Mouse (Mus musculus) megakaryocyte, embryonic 14.5 days (primary cell): ENCODE data around the gene Mfap4. TPM values are rescaled to one million over a fixed set of nuclear protein-coding genes. Genes with fewer than 3 reads are reported as not detected.

Experiments used
- H3K27me3 ChIP-seq: replicated peaks from 2 replicates; pipeline ENCODE3; 2012; ENCODE audit warnings: inconsistent platforms
- H3K36me3 ChIP-seq: replicated peaks from 2 replicates; pipeline ENCODE3; 2012; ENCODE audit warnings: low read length, inconsistent platforms, mixed read lengths
- H3K4me1 ChIP-seq: 2 replicates; pipeline ENCODE4 v1.6.1; 2012; ENCODE audit warnings: inconsistent platforms
- H3K4me3 ChIP-seq: replicated peaks from 2 replicates; pipeline ENCODE3; 2012; ENCODE audit warnings: moderate library complexity, mild to moderate bottlenecking, inconsistent platforms
- H3K9me3 ChIP-seq: 2 replicates; pipeline ENCODE4 v1.6.1; 2012; ENCODE audit warnings: inconsistent platforms
- FLI1 ChIP-seq: IDR thresholded peaks from 2 replicates; pipeline ENCODE4 v1.6.1; 2012; ENCODE audit warnings: low read length, inconsistent platforms, mixed read lengths
- GATA1 ChIP-seq: IDR thresholded peaks from 3 replicates; pipeline ENCODE4 v1.6.1; 2012; ENCODE audit warnings: mixed read lengths, low read length, inconsistent platforms, borderline replicate concordance
- polyA plus RNA-seq: library from polyadenylated mRNA; stranded (reverse); fragments of >175 nt; gene quantifications from 2 replicates; pipeline ENCODE4 v1.2.3, GENCODE M21; 2012; ENCODE audit warnings: low replicate concordance; ENCODE audit not compliant: insufficient read depth

Gene Mfap4
- polyA plus RNA-seq, 1 experiment: not detected

DNA sequence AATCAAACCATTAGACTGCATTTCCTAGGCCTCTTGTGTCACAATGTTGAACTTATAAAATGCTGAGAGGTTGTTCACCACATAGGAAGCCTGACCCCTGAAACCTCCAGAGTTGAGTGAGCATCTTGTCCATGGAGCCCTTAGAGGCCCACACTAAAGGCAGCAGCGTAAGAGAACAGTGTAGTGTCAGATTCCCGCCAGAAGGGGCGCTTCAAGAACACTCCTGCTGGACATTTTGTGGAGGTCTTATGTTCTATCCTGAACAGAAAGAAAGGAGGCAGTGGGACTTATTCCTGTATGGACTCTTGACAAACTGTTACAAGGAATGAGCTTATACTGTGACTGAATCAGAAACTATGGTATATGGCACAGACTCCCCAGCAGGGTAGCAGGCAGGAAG lies 29.7 kb downstream of the Mfap4 start:
- Histone ChIP-seq H3K36me3 (no peaks in the 10 kb centered on the region), H3K4me1 (no peaks in the 10 kb centered on the region), H3K27me3 (peaks cover 88% of the 10 kb centered on the region), H3K9me3 (peaks cover 14% of the 10 kb centered on the region), H3K4me3 (no peak overlapping the region)
- TF ChIP-seq GATA1: no peak
- no peak for TF ChIP-seq FLI1

DNA sequence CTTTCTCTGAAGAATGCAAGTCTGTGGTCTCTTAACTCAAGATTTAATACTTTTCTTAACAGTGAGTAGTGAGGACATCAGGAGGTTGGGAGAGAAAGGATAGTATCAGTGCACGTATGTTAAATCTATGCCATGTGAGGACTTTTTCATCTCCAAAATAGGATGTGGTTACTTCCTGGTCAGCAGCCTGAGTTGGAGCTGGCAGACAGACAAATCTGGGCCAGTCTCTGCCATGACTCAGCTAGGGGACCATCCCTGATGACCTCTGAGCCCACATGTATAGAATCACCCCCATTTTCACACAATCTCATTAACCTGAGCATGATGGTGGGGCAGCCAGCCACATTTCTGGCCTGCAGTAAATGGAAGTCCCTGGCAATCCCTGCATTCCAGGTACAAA lies 32.7 kb downstream of the Mfap4 start:
- Histone ChIP-seq H3K4me1 (no peaks in the 10 kb centered on the region), H3K4me3 (no peak overlapping the region), H3K27me3 (peaks cover 86% of the 10 kb centered on the region), H3K9me3 (peaks cover 14% of the 10 kb centered on the region), H3K36me3 (no peaks in the 10 kb centered on the region)
- TF ChIP-seq GATA1 (no peak), FLI1 (no peak)

DNA sequence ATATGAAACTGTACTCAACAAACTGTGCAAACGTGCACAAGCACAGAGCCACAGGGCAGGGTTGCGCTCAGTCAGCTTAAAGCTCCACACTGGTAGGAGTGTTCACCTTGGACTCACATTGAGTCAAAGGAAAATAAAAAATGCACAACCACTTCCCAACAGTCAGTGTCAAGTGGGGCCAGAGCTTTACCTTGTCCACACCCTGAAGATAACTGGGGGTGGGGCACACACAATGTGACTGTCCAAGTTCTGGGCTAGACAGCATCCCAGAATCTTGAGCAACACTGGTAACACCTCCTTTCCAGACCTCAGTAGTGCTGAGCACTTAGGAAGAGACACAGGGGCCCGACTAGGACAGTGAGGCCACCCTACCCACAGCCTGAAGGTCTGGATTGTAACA lies 33.6 kb downstream of the Mfap4 start:
- no peak for TF ChIP-seq FLI1
- TF ChIP-seq GATA1: no peak
- Histone ChIP-seq H3K9me3 (peaks cover 14% of the 10 kb centered on the region), H3K27me3 (peaks cover 86% of the 10 kb centered on the region), H3K4me3 (no peak overlapping the region), H3K4me1 (no peaks in the 10 kb centered on the region), H3K36me3 (no peaks in the 10 kb centered on the region)

DNA sequence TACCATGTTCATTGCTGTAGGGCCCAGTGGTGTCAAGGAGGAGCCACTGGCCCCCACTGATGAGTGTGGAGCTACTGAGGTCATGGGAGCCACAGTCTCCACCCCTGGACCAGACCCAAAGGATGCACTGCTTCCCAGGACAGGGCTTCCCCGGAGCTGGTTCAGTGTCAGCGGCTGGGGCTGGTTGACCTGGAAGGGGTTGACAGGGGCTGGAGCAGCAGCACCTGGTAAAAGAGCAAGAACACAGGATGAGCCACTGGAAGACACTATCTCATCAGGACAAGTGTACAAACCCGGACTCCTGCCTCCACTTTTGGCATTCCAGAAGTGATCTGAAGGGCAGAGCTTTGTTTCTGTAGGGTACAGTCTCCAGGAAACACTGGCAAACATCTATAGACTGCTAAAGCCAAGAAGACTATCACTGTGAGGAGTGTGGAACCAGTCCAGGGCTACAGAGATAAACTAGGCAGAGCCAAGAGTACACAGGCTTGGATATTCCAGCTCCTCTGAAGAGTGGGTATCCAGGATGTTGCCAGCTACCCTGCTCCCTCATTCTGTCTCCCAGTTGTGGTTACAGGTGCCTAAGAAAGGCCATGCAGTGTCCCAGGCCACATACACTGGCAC lies 34.4 kb downstream of the Mfap4 start:
- H3K27me3 ChIP-seq: peaks cover 86% of the 10 kb centered on the region
- H3K36me3 ChIP-seq: no peaks in the 10 kb centered on the region

DNA sequence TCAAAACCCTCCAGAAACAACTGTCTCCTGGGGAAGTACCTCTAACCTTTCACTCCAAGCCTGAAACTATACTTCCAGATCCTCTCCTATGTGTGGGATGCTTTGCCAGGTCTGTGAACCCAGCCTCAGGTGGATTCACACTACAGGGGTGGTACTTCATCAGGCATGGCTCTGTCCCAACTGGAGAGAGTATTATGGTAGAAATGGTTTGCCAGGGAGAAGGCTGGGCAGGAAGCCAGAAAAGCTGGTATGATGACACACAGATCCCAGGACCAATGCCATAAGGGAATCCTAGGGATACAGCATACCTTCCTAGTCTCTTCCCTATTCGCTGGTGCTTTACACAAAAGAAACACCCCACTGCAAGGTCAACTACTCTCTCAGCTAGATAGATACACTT lies 41.6 kb downstream of the Mfap4 start:
- TF ChIP-seq FLI1 (no peak), GATA1 (no peak)
- no peaks in the 10 kb centered on the region for H3K9me3 ChIP-seq
- H3K27me3 ChIP-seq: peaks cover 88% of the 10 kb centered on the region
- H3K36me3 ChIP-seq: no peaks in the 10 kb centered on the region
- no peak overlapping the region for H3K4me3 ChIP-seq
- no peaks in the 10 kb centered on the region for H3K4me1 ChIP-seq

More for the DNA sequence above, 34.4 kb downstream of the Mfap4 start:
- H3K9me3 ChIP-seq: peaks cover 14% of the 10 kb centered on the region
- no peaks in the 10 kb centered on the region for H3K4me1 ChIP-seq
- H3K4me3 ChIP-seq: no peak overlapping the region
- TF ChIP-seq FLI1 (no peak), GATA1 (no peak)

DNA sequence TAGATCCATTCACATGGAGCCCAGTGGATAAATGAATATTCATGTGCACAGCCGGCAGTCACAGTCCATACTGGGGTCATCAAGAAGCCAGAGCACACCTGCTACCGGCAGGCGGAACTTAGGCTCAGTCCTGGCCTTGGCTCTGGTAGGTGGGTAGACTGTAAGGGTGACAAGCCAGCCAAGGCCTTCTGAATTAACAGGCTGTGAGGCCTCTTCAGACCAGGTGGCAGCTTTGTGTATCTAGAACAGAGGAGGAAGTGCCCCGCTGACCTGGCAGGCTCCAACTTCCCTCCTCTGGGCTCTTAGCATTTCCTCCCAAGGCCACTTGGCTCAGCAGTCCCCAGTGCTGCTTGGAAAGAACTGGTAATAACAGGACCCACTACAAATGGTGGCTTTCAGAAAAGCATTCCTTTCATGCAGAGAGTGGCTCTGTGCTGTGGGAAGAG lies 44.1 kb downstream of the Mfap4 start:
- no peak overlapping the region for H3K4me3 ChIP-seq
- TF ChIP-seq FLI1 (no peak), GATA1 (no peak)
- no peaks in the 10 kb centered on the region for H3K9me3 ChIP-seq
- peaks cover 90% of the 10 kb centered on the region for H3K27me3 ChIP-seq
- H3K4me1 ChIP-seq: no peaks in the 10 kb centered on the region
- no peaks in the 10 kb centered on the region for H3K36me3 ChIP-seq

DNA sequence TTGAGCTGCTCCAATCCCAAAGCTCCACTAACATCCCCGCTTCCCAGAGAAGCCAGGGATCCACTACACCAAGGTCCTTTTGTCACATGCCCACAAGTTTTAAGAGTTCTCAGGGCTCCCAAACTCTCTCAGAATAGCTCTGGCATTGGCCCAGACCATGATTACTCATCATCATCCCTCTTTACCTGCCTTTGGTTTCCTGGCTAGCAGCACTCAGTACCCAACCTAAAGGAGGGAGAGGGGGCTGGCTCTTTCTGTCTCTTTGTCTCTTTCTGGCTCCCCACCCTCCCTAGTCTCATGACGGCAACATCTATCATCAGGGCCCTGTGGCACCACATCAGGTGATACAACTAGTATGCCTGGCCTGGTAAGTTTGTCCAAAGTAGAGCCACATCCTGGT lies 47.6 kb downstream of the Mfap4 start:
- H3K36me3 ChIP-seq: no peaks in the 10 kb centered on the region
- H3K4me3 ChIP-seq: no peak overlapping the region
- H3K27me3 ChIP-seq: peaks cover 94% of the 10 kb centered on the region
- no peaks in the 10 kb centered on the region for H3K9me3 ChIP-seq
- H3K4me1 ChIP-seq: no peaks in the 10 kb centered on the region
- no peak for TF ChIP-seq GATA1
- no peak for TF ChIP-seq FLI1

DNA sequence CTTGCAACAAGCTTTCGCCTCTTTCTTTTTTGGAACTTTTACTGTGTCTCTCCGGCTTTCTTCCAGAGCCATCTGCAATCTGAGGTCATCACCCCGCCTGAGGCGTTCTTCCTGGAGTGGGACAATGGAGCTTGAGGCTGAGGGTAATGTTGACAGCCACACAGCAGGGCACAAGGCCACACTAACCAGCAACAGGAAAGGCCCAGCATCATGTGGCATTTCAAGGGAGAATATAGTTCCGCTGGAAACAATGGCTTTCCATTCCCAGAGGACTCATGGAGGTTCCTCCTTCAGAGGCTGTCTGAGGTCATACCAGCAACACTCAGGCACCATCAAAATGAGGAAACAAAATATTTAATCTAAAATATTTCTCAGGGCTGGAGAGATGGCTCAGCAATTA lies 48.3 kb downstream of the Mfap4 start:
- Histone ChIP-seq H3K36me3 (no peaks in the 10 kb centered on the region), H3K4me1 (no peaks in the 10 kb centered on the region), H3K4me3 (no peak overlapping the region), H3K27me3 (peaks cover 94% of the 10 kb centered on the region), H3K9me3 (no peaks in the 10 kb centered on the region)
- TF ChIP-seq FLI1: no peak
- TF ChIP-seq GATA1: no peak

DNA sequence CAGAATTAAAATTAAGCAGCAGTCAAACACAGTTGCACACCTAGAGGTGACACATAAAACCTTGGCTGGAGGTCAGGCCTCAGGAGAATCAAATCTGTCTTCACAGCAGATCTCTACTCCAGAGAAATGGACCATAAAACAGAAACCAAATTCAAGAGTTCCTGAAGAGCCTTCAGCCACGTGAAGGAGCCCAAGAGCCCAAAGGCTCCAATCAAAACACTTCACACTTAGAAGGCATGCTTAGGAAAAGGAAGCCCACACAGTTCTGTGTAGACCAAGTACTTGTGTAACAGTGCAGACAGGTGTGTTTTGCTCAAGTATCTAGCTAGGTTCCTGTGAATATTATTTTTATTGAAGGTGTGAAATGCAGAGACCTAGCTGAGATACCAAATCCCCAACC lies 50.3 kb downstream of the Mfap4 start:
- H3K4me3 ChIP-seq: no peak overlapping the region
- TF ChIP-seq FLI1 (no peak), GATA1 (no peak)
- H3K27me3 ChIP-seq: peaks cover 91% of the 10 kb centered on the region
- H3K4me1 ChIP-seq: no peaks in the 10 kb centered on the region
- no peaks in the 10 kb centered on the region for H3K36me3 ChIP-seq
- H3K9me3 ChIP-seq: no peaks in the 10 kb centered on the region

DNA sequence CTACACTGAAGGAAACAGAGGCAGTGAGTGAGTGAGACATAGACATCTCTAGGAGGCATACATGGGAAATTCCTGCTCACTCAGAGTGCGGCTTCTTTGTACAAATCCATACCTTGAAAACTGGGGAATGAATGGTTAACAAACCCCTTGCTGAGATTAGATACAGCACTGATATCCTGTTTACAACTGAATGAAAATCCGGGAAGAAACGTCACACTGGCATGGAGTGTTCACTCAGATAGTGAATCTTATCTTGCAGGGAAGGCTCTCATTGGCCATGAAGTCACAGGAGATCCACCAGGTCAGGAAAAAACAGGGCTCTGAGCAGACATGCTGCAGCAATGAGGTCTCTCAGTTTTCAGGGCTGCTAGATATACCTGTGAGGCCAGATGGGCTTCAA lies 51.7 kb downstream of the Mfap4 start:
- H3K36me3 ChIP-seq: no peaks in the 10 kb centered on the region
- no peaks in the 10 kb centered on the region for H3K9me3 ChIP-seq
- no peak overlapping the region for H3K4me3 ChIP-seq
- peaks cover 95% of the 10 kb centered on the region for H3K27me3 ChIP-seq
- TF ChIP-seq FLI1 (no peak), GATA1 (no peak)
- peaks cover 3% of the 10 kb centered on the region; the same call in 1 of the 2 replicates for H3K4me1 ChIP-seq

DNA sequence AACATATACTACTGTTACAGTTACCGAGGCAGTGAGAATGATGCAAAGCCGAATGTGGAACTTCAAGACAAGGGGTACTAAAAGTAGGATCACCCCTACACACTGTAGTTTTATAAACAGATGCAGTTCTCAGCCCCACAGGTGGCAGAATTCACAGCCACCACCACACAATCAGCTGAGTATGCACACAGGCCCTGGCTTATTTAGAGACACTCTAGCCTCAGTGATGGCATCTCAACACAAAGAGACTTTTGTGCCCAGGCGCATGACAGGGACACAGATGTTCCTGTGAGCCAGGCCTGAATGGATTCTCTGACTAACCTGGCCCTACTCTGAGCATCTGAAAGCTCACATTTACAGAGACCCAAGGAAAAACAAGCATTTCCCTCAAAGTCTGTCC lies 52.1 kb downstream of the Mfap4 start:
- TF ChIP-seq FLI1: no peak
- no peak for TF ChIP-seq GATA1
- H3K4me1 ChIP-seq: peaks cover 3% of the 10 kb centered on the region; the same call in 1 of the 2 replicates
- no peaks in the 10 kb centered on the region for H3K36me3 ChIP-seq
- no peaks in the 10 kb centered on the region for H3K9me3 ChIP-seq
- H3K27me3 ChIP-seq: peaks cover 96% of the 10 kb centered on the region
- H3K4me3 ChIP-seq: no peak overlapping the region

Other genes starting within 250 kb of the Mfap4 start
- gene Aldh3a2, start 218.0 kb upstream of the Mfap4 start, polyA plus RNA-seq: 4.0 TPM in 1 of 2 replicates, not detected in the other
- gene Slc47a2, start 142.6 kb upstream of the Mfap4 start, polyA plus RNA-seq: not detected in 2 replicates
- not detected in 2 replicates for gene Slc47a1, start 107.1 kb upstream of the Mfap4 start, polyA plus RNA-seq
- not detected in 2 replicates for gene Rnf112, start 31.3 kb upstream of the Mfap4 start, polyA plus RNA-seq
- 20.6 and 21.5 TPM in 2 replicates for gene Mapk7, start 9.0 kb downstream of the Mfap4 start, polyA plus RNA-seq
- 4.7 TPM in 1 of 2 replicates, not detected in the other for gene B9d1, start 19.7 kb downstream of the Mfap4 start, polyA plus RNA-seq
- 0.31 TPM in 1 of 2 replicates, not detected in the other for gene Epn2, start 94.3 kb downstream of the Mfap4 start, polyA plus RNA-seq
- 5.2 and 14.2 TPM in 2 replicates for gene Grap, start 167.8 kb downstream of the Mfap4 start, polyA plus RNA-seq
- 5.2 and 5.9 TPM in 2 replicates for gene Fam83g, start 198.7 kb downstream of the Mfap4 start, polyA plus RNA-seq
- 0.12 TPM in 1 of 2 replicates, not detected in the other for gene Slc5a10, start 235.4 kb downstream of the Mfap4 start, polyA plus RNA-seq